Mouse (Mus musculus) MEL (cell line): ENCODE measurements around the gene Lhx3. TPM values are rescaled to one million over a fixed set of nuclear protein-coding genes. Genes with fewer than 3 reads are reported as not detected.
A peak's percentile ranks its signal among the peaks of the same experiment; 100 is the strongest.

ENCODE experiments used
- DNase-seq: peaks from one replicate; pipeline ENCODE4 v3.0.0; 2011; ENCODE audit warnings: low read depth, low spot score
- H3K27ac ChIP-seq: 2 replicates; pipeline ENCODE4 v1.5.1; 2012; ENCODE audit warnings: low read depth, mild to moderate bottlenecking, control low read depth, low read length, moderate library complexity; ENCODE audit not compliant: control insufficient read depth
- H3K27me3 ChIP-seq, 2 experiments: fragments of 150-350 bp in 1 of 2; sonication (generic) in 1 of 2; 2 replicates each; pipeline ENCODE4 v1.6.1; 2012; ENCODE audit warnings: low read length in 2 of 2, mild to moderate bottlenecking in 2 of 2, improper control_type of control experiment in 1 of 2, moderate library complexity in 1 of 2; ENCODE audit not compliant: insufficient read depth in 2 of 2, control insufficient read depth in 1 of 2
- H3K36me3 ChIP-seq, 2 experiments: 2 replicates each; pipeline ENCODE4 v1.6.1; 2012 to 2014; ENCODE audit warnings: low read length in 2 of 2, improper control_type of control experiment in 1 of 2, inconsistent platforms in 1 of 2, mild to moderate bottlenecking in 1 of 2; ENCODE audit not compliant: insufficient read depth in 2 of 2, control insufficient read depth in 1 of 2
- H3K4me1 ChIP-seq, 2 experiments: fragments of 150-350 bp in 1 of 2; sonication (generic) in 1 of 2; 2 replicates each; pipeline ENCODE4 v1.6.1; 2012; ENCODE audit warnings: low read length in 2 of 2, improper control_type of control experiment in 1 of 2, mild to moderate bottlenecking in 1 of 2; ENCODE audit not compliant: insufficient read depth in 2 of 2, control insufficient read depth in 1 of 2
- H3K4me3 ChIP-seq, 2 experiments: fragments of 150-350 bp in 1 of 2; sonication (generic) in 1 of 2; 2 replicates each; pipeline ENCODE4 v1.5.1; 2012; ENCODE audit warnings: low read depth in 2 of 2, low read length in 2 of 2, mild to moderate bottlenecking in 2 of 2, moderate library complexity in 2 of 2, control low read depth in 1 of 2, improper control_type of control experiment in 1 of 2; ENCODE audit not compliant: control insufficient read depth in 1 of 2, insufficient read depth in 1 of 2
- H3K79me2 ChIP-seq: 2 replicates; pipeline ENCODE4 v1.6.1; 2012; ENCODE audit warnings: mild to moderate bottlenecking, low read length, moderate library complexity; ENCODE audit not compliant: control insufficient read depth, poor library complexity, insufficient read depth
- H3K9ac ChIP-seq: 2 replicates; pipeline ENCODE4 v1.6.1; 2012; ENCODE audit warnings: low read depth, mild to moderate bottlenecking, control low read depth, low read length, moderate library complexity; ENCODE audit not compliant: control insufficient read depth, poor library complexity, severe bottlenecking
- H3K9me3 ChIP-seq: fragments of 150-350 bp; sonication (generic); replicated peaks from 2 replicates; pipeline ENCODE4 v1.6.1; 2012; ENCODE audit warnings: mild to moderate bottlenecking, low read length, improper control_type of control experiment, moderate library complexity; ENCODE audit not compliant: insufficient read depth
- CHD1 ChIP-seq: IDR thresholded peaks from 2 replicates; pipeline ENCODE4 v1.6.1; 2012; ENCODE audit warnings: low read depth, mild to moderate bottlenecking, inconsistent platforms, low read length, improper control_type of control experiment
- CTCF ChIP-seq, 3 experiments: IDR thresholded peaks in 2 of 3; conservative IDR thresholded peaks in 1 of 3; 2 replicates each; pipeline ENCODE4 v1.5.1; 2011 to 2012; ENCODE audit warnings: low read length in 3 of 3, low read depth in 2 of 3, mild to moderate bottlenecking in 2 of 3, improper control_type of control experiment in 1 of 3, inconsistent platforms in 1 of 3, mixed read lengths in 1 of 3, moderate library complexity in 1 of 3; ENCODE audit not compliant: control insufficient read depth in 1 of 3, insufficient read depth in 1 of 3, poor library complexity in 1 of 3, severe bottlenecking in 1 of 3
- ETS1 ChIP-seq: IDR thresholded peaks from 2 replicates; pipeline ENCODE4 v1.6.1; 2012; ENCODE audit warnings: low read depth, mild to moderate bottlenecking, inconsistent platforms, low read length, improper control_type of control experiment, moderate library complexity
- MAX ChIP-seq: IDR thresholded peaks from 2 replicates; pipeline ENCODE4 v1.6.1; 2011; ENCODE audit warnings: low read length, improper control_type of control experiment
- NRF1 ChIP-seq: IDR thresholded peaks from 2 replicates; pipeline ENCODE4 v1.6.1; 2014; ENCODE audit warnings: low read depth, mild to moderate bottlenecking, inconsistent platforms, low read length, improper control_type of control experiment, moderate library complexity; ENCODE audit not compliant: poor library complexity, insufficient read depth, severe bottlenecking
- POLR2AphosphoS2 ChIP-seq: IDR thresholded peaks from 2 replicates; pipeline ENCODE4 v1.6.1; 2011; ENCODE audit warnings: low read length, improper control_type of control experiment
- POLR2AphosphoS5 ChIP-seq: IDR thresholded peaks from 2 replicates; pipeline ENCODE4 v1.6.1; 2012; ENCODE audit warnings: low read depth, borderline replicate concordance, mild to moderate bottlenecking, inconsistent platforms, low read length, moderate library complexity, mixed read lengths
- RAD21 ChIP-seq: IDR thresholded peaks from 2 replicates; pipeline ENCODE4 v1.6.1; 2011; ENCODE audit warnings: mild to moderate bottlenecking, low read depth, low read length, improper control_type of control experiment
- SMC3 ChIP-seq: IDR thresholded peaks from 2 replicates; pipeline ENCODE4 v1.6.1; 2011; ENCODE audit warnings: low read depth, low read length, improper control_type of control experiment
- TBP ChIP-seq: IDR thresholded peaks from 2 replicates; pipeline ENCODE4 v1.8.0; 2011; ENCODE audit warnings: low read depth, low read length, improper control_type of control experiment
- USF1 ChIP-seq: IDR thresholded peaks from 2 replicates; pipeline ENCODE4 v1.6.1; 2014; ENCODE audit warnings: low read depth, mild to moderate bottlenecking, inconsistent platforms, low read length, improper control_type of control experiment, moderate library complexity
- ZC3H11A ChIP-seq: IDR thresholded peaks from 2 replicates; pipeline ENCODE4 v1.6.1; 2012; ENCODE audit warnings: low read depth, mild to moderate bottlenecking, inconsistent platforms, low read length, improper control_type of control experiment
- ZNF384 ChIP-seq: IDR thresholded peaks from 2 replicates; pipeline ENCODE4 v1.6.1; 2012; ENCODE audit warnings: low read depth, mild to moderate bottlenecking, inconsistent platforms, low read length, improper control_type of control experiment
- polyA plus RNA-seq, 2 experiments: library from polyadenylated mRNA; stranded (reverse) in 1 of 2; unstranded in 1 of 2; fragments of >175 nt in 1 of 2; fragments of >200 nt in 1 of 2; gene quantifications; 2 replicates each; pipeline versions ENCODE4 v1.2.1 to v1.2.4; 2012; ENCODE audit warnings: low replicate concordance in 2 of 2, low read depth in 1 of 2; ENCODE audit not compliant: insufficient read length in 2 of 2, insufficient read depth in 1 of 2, missing spikeins in 1 of 2
- total RNA-seq: library from RNA; depleted of rRNA; stranded (reverse); fragments of 300-350 nt; gene quantifications from 2 replicates; pipeline ENCODE4 v1.2.3, GENCODE M21; 2012

Lhx3 gene
- total and polyA plus RNA-seq, 3 experiments = not detected

- H3K27ac ChIP-seq = no peak overlapping the region
- peak; percentile 74 for DNase-seq
- H3K79me2 ChIP-seq = no peaks in the 10 kb centered on the region
- no peak overlapping the region for H3K4me3 ChIP-seq
- H3K9me3 ChIP-seq = no peaks in the 10 kb centered on the region
- no peaks in the 10 kb centered on the region; a peak in 2 of 4 replicates for H3K36me3 ChIP-seq
- H3K9ac ChIP-seq = no peak overlapping the region
- TF ChIP-seq RAD21 = peak; percentile 51
- TF ChIP-seq SMC3 = peak; percentile 75
- TF ChIP-seq ZNF384 = 0 out of 2 replicates have a peak, but pooled peaks have one; percentile 35
- TF ChIP-seq MAX = no peak
- peak; percentile 38; the same call in 1 of the 2 replicates for TF ChIP-seq ZC3H11A
- TF ChIP-seq CTCF (IDR thresholded peaks at IDR 0.05 in 2 of 3, conservative IDR thresholded peaks at IDR 0.05 in 1 of 3; ENCODE audit: control insufficient read depth in 1 of 3, insufficient read depth in 1 of 3, low read depth in 2 of 3, low read length in 3 of 3, poor library complexity in 1 of 3, severe bottlenecking in 1 of 3) = peak; percentile 66 to 80 (median 79)
- TF ChIP-seq, all 39 proteins: peak for 5
- Histone ChIP-seq H3K27me3 (no peaks in the 10 kb centered on the region), H3K4me1 (no peaks in the 10 kb centered on the region)
Observed at GRCm38 (mm10) chr2:26227788-26228187, 19.7 kb upstream of the Lhx3 start.

GRCm38 (mm10) chr2:26225242-26225641 lies 17.2 kb upstream of the Lhx3 start:
- Histone ChIP-seq H3K9me3 (no peaks in the 10 kb centered on the region), H3K9ac (no peak overlapping the region), H3K4me1 (no peaks in the 10 kb centered on the region), H3K79me2 (no peaks in the 10 kb centered on the region), H3K36me3 (no peaks in the 10 kb centered on the region; a peak in 2 of 4 replicates), H3K4me3 (no peak overlapping the region), H3K27ac (no peak overlapping the region), H3K27me3 (no peaks in the 10 kb centered on the region)
- TF ChIP-seq POLR2AphosphoS5 (no peak), USF1 (no peak), POLR2AphosphoS2 (no peak), NRF1 (no peak), TBP (no peak), RAD21 (no peak), ETS1 (no peak)
- no peak for DNase-seq

GRCm38 (mm10) chr2:26223961-26224360 lies 15.9 kb upstream of the Lhx3 start:
- Histone ChIP-seq H3K27me3 (no peaks in the 10 kb centered on the region), H3K9ac (no peak overlapping the region), H3K27ac (no peak overlapping the region), H3K36me3 (no peaks in the 10 kb centered on the region; a peak in 2 of 4 replicates), H3K4me1 (no peaks in the 10 kb centered on the region), H3K4me3 (no peak overlapping the region), H3K9me3 (no peaks in the 10 kb centered on the region), H3K79me2 (no peaks in the 10 kb centered on the region)
- no peak for DNase-seq
- TF ChIP-seq CHD1 = no peak
- TF ChIP-seq CTCF (IDR thresholded peaks at IDR 0.05 in 2 of 3, conservative IDR thresholded peaks at IDR 0.05 in 1 of 3; ENCODE audit: control insufficient read depth in 1 of 3, insufficient read depth in 1 of 3, low read depth in 2 of 3, low read length in 3 of 3, poor library complexity in 1 of 3, severe bottlenecking in 1 of 3) = peak in 1 of 3 experiments; percentile 20; a peak in 1 of 6 replicates
